Mouse (Mus musculus): ENCODE measurements at regions not wholly inside any gene's neighbourhood (a gene's known extent, or its start where the extent isn't known, plus 50 kb on each side); places are given as distances from the start of the nearest gene placed in this dataset.
A peak's percentile ranks its signal among the peaks of the same experiment; 100 is the strongest.
"Not testable (repeated sequence)": the region's sequence is repeated elsewhere in the genome, so short reads cannot be mapped to it uniquely, and the experiment has no call there.

- not testable (repeated sequence) for DNase-seq (ENCODE audit: low spot score in 2 of 2)
Observed at GRCm38 (mm10) chr4:71422121-71422520, 335.6 kb downstream of the Gm11232 start.

- no peak for DNase-seq (ENCODE audit: low spot score in 2 of 2)
Observed at GRCm38 (mm10) chr4:71409867-71410266, 347.9 kb downstream of the Gm11232 start.

GRCm38 (mm10) chr4:71390444-71390843, 367.3 kb downstream of the Gm11232 start:
- DNase-seq (ENCODE audit: low spot score in 2 of 2), result no peak

GRCm38 (mm10) chr4:71369276-71369675, 388.5 kb downstream of the Gm11232 start:
- no peak for DNase-seq (ENCODE audit: low spot score in 2 of 2)

- no peak for DNase-seq (ENCODE audit: low spot score in 2 of 2)
Observed at GRCm38 (mm10) chr4:71363761-71364160, 394.0 kb downstream of the Gm11232 start.

GRCm38 (mm10) chr4:71357626-71358025, 400.1 kb downstream of the Gm11232 start:
- no peak for DNase-seq (ENCODE audit: low spot score in 2 of 2)

GRCm38 (mm10) chr4:71356714-71357113, 401.1 kb downstream of the Gm11232 start:
- no peak for DNase-seq (ENCODE audit: low spot score in 2 of 2)

- DNase-seq (ENCODE audit: low spot score in 2 of 2), result no peak
Observed at GRCm38 (mm10) chr4:71356310-71356709, 401.5 kb downstream of the Gm11232 start.

- DNase-seq (ENCODE audit: low spot score in 2 of 2), result no peak
Observed at GRCm38 (mm10) chr4:71351880-71352279, 405.9 kb downstream of the Gm11232 start.

GRCm38 (mm10) chr4:71343068-71343467, 414.7 kb downstream of the Gm11232 start:
- no peak for DNase-seq (ENCODE audit: low spot score in 2 of 2)

- DNase-seq (ENCODE audit: low spot score in 2 of 2), result no peak
Observed at GRCm38 (mm10) chr4:71338582-71338981, 419.2 kb downstream of the Gm11232 start.

GRCm38 (mm10) chr4:71332672-71333071, 425.1 kb downstream of the Gm11232 start:
- no peak for DNase-seq (ENCODE audit: low spot score in 2 of 2)

GRCm38 (mm10) chr4:71332018-71332417, 425.7 kb downstream of the Gm11232 start:
- peak; percentile 15 to 32 for DNase-seq (ENCODE audit: low spot score in 2 of 2)

GRCm38 (mm10) chr4:71316605-71317004, 441.2 kb downstream of the Gm11232 start:
- no peak for DNase-seq (ENCODE audit: low spot score in 2 of 2)

- no peak for DNase-seq (ENCODE audit: low spot score in 2 of 2)
Observed at GRCm38 (mm10) chr4:71307176-71307612, 450.6 kb downstream of the Gm11232 start.

GRCm38 (mm10) chr4:71306690-71307089, 451.1 kb downstream of the Gm11232 start:
- no peak for DNase-seq (ENCODE audit: low spot score in 2 of 2)

GRCm38 (mm10) chr4:71295716-71296115, 462.0 kb downstream of the Gm11232 start:
- DNase-seq (ENCODE audit: low spot score in 2 of 2), result not testable (repeated sequence)

GRCm38 (mm10) chr4:71291741-71292149, 466.0 kb downstream of the Gm11232 start:
- no peak for DNase-seq (ENCODE audit: low spot score in 2 of 2)

- peak in 1 of 2 experiments; percentile 5 for DNase-seq (ENCODE audit: low spot score in 2 of 2)
Observed at GRCm38 (mm10) chr4:71291111-71291740, 466.5 kb downstream of the Gm11232 start.

- DNase-seq (ENCODE audit: low spot score in 2 of 2), result no peak
Observed at GRCm38 (mm10) chr4:71283147-71283546, 474.6 kb downstream of the Gm11232 start.

GRCm38 (mm10) chr4:71279710-71280109, 478.1 kb downstream of the Gm11232 start:
- no peak for DNase-seq (ENCODE audit: low spot score in 2 of 2)

GRCm38 (mm10) chr4:71259897-71260296, 497.9 kb downstream of the Gm11232 start:
- DNase-seq (ENCODE audit: low spot score in 2 of 2), result no peak

GRCm38 (mm10) chr4:71230497-71230872, 527.3 kb downstream of the Gm11232 start:
- peak in 1 of 2 experiments; percentile 1 for DNase-seq (ENCODE audit: low spot score in 2 of 2)
